Mouse (Mus musculus) small intestine, adult 2 months (tissue): ENCODE results near the gene Relch. TPM values are rescaled to one million over a fixed set of nuclear protein-coding genes. Genes with fewer than 3 reads are reported as not detected.
A peak's percentile ranks its signal among the peaks of the same experiment; 100 is the strongest.

Experiments
- H3K27ac ChIP-seq: fragments of 200-500 bp; 2 replicates; pipeline ENCODE4 v1.5.1; 2012; ENCODE audit warnings: low read depth, low read length, control low read depth, inconsistent platforms; ENCODE audit not compliant: insufficient read depth
- H3K27me3 ChIP-seq: fragments of 200-500 bp; 2 replicates; pipeline ENCODE4 v1.6.1; 2012; ENCODE audit warnings: mild to moderate bottlenecking, moderate library complexity, low read length, inconsistent platforms; ENCODE audit not compliant: control insufficient read depth, insufficient read depth
- H3K36me3 ChIP-seq: fragments of 200-500 bp; 2 replicates; pipeline ENCODE4 v1.6.1; 2012; ENCODE audit warnings: mild to moderate bottlenecking, low read length, control low read depth, inconsistent platforms; ENCODE audit not compliant: control insufficient read depth, insufficient read depth
- H3K4me1 ChIP-seq: fragments of 200-500 bp; 2 replicates; pipeline ENCODE4 v1.6.1; 2012; ENCODE audit warnings: low read length, inconsistent platforms, mixed read lengths; ENCODE audit not compliant: control insufficient read depth, insufficient read depth, insufficient read length
- H3K4me3 ChIP-seq: fragments of 200-500 bp; 2 replicates; pipeline ENCODE4 v1.5.1; 2012; ENCODE audit warnings: low read depth, mild to moderate bottlenecking, control low read depth, inconsistent platforms, low read length, moderate library complexity
- CTCF ChIP-seq: fragments of 200-500 bp; IDR thresholded peaks from 2 replicates; pipeline ENCODE4 v1.5.1; 2012; ENCODE audit warnings: low read depth, mild to moderate bottlenecking, control low read depth, inconsistent platforms, low read length, moderate library complexity, mixed read lengths; ENCODE audit not compliant: insufficient replicate concordance, insufficient read length; ENCODE audit errors: extremely low read depth
- POLR2A ChIP-seq: fragments of 200-500 bp; IDR thresholded peaks from 2 replicates; pipeline ENCODE4 v1.6.1; 2012; ENCODE audit warnings: low read depth, mild to moderate bottlenecking, control low read depth, inconsistent platforms, low read length, moderate library complexity
- WGBS: fragments of 180-500 bp; shearing (Covaris S2); methylation state at CpG from one replicate; pipeline ENCODE4 v1.1.7; 2018; 5-methylcytosine and 5-hydroxymethylcytosine counted together
- polyA plus RNA-seq: library from polyadenylated mRNA; depleted of rRNA; stranded (reverse); fragments of >200 nt; gene quantifications from 2 replicates; pipeline ENCODE4 v1.2.3, GENCODE M21; 2012

Relch gene
- polyA plus RNA-seq, 1 experiment = 32.9 TPM

DNA sequence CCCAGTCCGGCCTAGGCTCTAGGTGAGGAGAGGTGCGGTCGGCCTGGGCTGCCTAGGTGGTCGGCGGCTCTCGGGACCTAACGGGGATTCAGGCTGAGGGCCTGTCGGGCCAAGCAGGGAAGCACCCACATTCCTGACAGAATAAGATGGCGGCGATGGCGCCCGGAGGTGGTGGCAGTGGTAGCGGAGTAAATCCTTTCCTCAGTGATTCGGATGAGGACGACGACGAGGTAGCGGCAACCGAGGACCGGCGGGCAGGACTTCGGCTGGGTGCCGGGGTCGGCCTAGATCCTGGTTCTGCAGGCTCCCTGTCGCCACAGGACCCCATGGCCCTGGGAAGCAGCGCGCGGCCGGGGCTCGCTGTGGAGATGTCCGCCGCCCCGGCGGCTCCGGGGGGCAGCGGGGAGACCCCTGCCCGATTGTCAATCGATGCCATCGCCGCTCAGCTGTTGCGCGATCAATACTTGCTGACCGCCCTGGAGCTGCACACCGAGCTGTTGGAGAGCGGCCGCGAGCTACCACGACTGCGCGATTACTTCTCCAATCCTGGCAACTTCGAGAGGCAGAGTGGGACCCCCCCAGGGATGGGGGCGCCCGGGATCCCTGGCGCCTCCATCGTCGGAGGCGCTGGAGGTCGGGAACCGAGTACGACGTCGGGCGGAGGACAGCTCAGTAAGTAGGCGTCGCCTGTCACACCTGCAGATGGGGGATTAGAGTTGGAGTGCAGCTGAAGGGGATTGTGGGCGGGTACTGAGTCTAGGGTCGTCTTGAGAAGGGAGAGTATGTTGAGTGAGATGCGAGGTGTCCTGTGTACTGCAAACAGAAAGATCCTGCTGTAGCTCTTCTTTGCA is 526 bp downstream of the Relch start:
- WGBS = under 1% methylated on average over 68 of the region's 68 CpGs
- peak overlapping the region; percentile 71 for H3K27ac ChIP-seq
- peak overlapping the region; percentile 89 for H3K4me3 ChIP-seq
- H3K4me1 ChIP-seq = peaks cover 3% of the 10 kb centered on the region
- no peaks in the 10 kb centered on the region for H3K36me3 ChIP-seq
- TF ChIP-seq CTCF (no peak), POLR2A (0 out of 2 replicates have a peak, but pooled peaks have one; percentile 17)
- no peaks in the 10 kb centered on the region for H3K27me3 ChIP-seq

DNA sequence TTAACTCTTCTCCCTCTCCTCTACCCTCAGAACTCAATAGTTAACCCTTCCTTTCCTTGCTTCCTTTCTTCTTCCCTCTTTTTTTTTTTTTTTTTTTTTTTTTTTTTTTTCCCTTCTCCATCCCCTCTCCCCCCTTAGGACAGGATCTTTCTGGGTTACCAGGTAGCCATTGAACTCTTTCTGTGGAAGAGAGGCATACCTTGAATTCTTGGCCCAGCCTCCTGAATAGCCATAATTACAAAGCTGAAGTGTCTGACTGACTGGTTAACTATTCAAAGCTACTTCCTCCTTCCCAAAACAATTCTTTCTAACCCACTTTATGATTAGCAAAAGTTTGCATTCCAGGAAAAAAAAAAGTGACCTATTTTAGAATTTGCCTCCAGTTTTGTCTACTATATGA is 6.0 kb downstream of the Relch start:
- Histone ChIP-seq H3K4me1 (peaks cover 3% of the 10 kb centered on the region), H3K36me3 (no peaks in the 10 kb centered on the region), H3K27ac (no peak overlapping the region), H3K27me3 (no peaks in the 10 kb centered on the region), H3K4me3 (no peak overlapping the region)
- no peak for TF ChIP-seq CTCF
- no peak for TF ChIP-seq POLR2A

GRCm38 (mm10) chr1:105674763-105675162 is 11.1 kb downstream of the Relch start:
- WGBS = 75% methylated on average over 2 of the region's 2 CpGs
- Histone ChIP-seq H3K4me1 (no peaks in the 10 kb centered on the region), H3K36me3 (peaks cover 3% of the 10 kb centered on the region; the same call in 1 of the 2 replicates), H3K27me3 (no peaks in the 10 kb centered on the region), H3K4me3 (no peak overlapping the region), H3K27ac (no peak overlapping the region)
- no peak for TF ChIP-seq CTCF
- TF ChIP-seq POLR2A = no peak

- whole genome bisulfite sequencing = 86% methylated on average over 1 of the region's 1 CpGs
- Histone ChIP-seq H3K27ac (no peak overlapping the region), H3K36me3 (peaks cover 8% of the 10 kb centered on the region), H3K4me1 (no peaks in the 10 kb centered on the region), H3K27me3 (no peaks in the 10 kb centered on the region), H3K4me3 (no peak overlapping the region)
- TF ChIP-seq CTCF = peak; percentile 56; the same call in 1 of the 2 replicates
- TF ChIP-seq POLR2A = no peak
Measured at GRCm38 (mm10) chr1:105680587-105680986, 16.9 kb downstream of the Relch start.

GRCm38 (mm10) chr1:105685501-105685900 is 21.8 kb downstream of the Relch start:
- 87% methylated on average over 3 of the region's 3 CpGs for WGBS
- no peak overlapping the region for H3K27ac ChIP-seq
- H3K27me3 ChIP-seq = no peaks in the 10 kb centered on the region
- no peaks in the 10 kb centered on the region for H3K4me1 ChIP-seq
- TF ChIP-seq POLR2A (no peak), CTCF (no peak)
- H3K4me3 ChIP-seq = no peak overlapping the region
- H3K36me3 ChIP-seq = peaks cover 6% of the 10 kb centered on the region

- no peak overlapping the region for H3K4me3 ChIP-seq
- no peaks in the 10 kb centered on the region for H3K27me3 ChIP-seq
- H3K36me3 ChIP-seq = peaks cover 22% of the 10 kb centered on the region
- H3K4me1 ChIP-seq = no peaks in the 10 kb centered on the region
- H3K27ac ChIP-seq = no peak overlapping the region
- TF ChIP-seq POLR2A (no peak), CTCF (no peak)
- WGBS = 91% methylated on average over 2 of the region's 2 CpGs
Measured at GRCm38 (mm10) chr1:105695581-105695980, 31.9 kb downstream of the Relch start.

GRCm38 (mm10) chr1:105700984-105701530 is 37.4 kb downstream of the Relch start:
- no peak for TF ChIP-seq CTCF
- TF ChIP-seq POLR2A = no peak
- no peaks in the 10 kb centered on the region for H3K27me3 ChIP-seq
- H3K27ac ChIP-seq = no peak overlapping the region
- peaks cover 20% of the 10 kb centered on the region for H3K36me3 ChIP-seq
- no peaks in the 10 kb centered on the region for H3K4me1 ChIP-seq
- no peak overlapping the region for H3K4me3 ChIP-seq
- 80% methylated on average over 4 of the region's 4 CpGs for WGBS
